Mouse (Mus musculus): ENCODE data around the gene Kras. TPM values are rescaled to one million over a fixed set of nuclear protein-coding genes. Genes with fewer than 3 reads are reported as not detected.
A peak's percentile ranks its signal among the peaks of the same experiment; 100 is the strongest.

The Kras gene
- polyA plus RNA-seq, 1 experiment from 2014 or later, result 81.1 TPM

DNA sequence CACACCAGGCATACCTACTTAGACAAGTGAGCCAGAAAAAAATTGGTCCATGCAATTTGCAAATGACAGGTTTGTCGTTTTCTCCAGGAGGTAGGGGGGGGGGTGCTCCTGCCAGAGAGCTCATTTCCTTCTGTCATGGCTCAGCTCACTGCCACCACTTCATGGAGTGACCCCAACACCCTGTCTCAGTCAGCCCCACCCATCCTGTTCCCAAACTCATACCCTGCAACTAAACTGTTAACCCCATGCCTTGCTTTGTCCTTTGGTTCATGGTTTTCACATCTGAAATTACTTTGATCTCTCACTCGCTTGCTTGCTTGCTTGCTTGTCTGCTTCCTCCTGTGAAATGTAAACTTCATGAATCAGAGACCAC is 6.6 kb upstream of the Kras start:
- H3K27me3 ChIP-seq (ENCODE audit: control insufficient read depth, insufficient read depth, low read length), result no peaks in the 10 kb centered on the region
- no peak overlapping the region for H3K4me3 ChIP-seq (ENCODE audit: low read depth, low read length)
- peak overlapping the region; percentile 33; the same call in 1 of the 2 replicates for H3K27ac ChIP-seq (ENCODE audit: low read length)
- H3K9me3 ChIP-seq (ENCODE audit: control insufficient read depth, low read depth, low read length), result no peaks in the 10 kb centered on the region
- 29% methylated on average over 2 of the region's 2 CpGs for WGBS
- no peak overlapping the region for H3K4me2 ChIP-seq (replicated peaks; ENCODE audit: low read depth, low read length)
- no peak for ATAC-seq (ENCODE audit: insufficient number of reproducible peaks, insufficient read depth, low FRiP score, low read depth)
- peaks cover 4% of the 10 kb centered on the region; the same call in 1 of the 2 replicates for H3K4me1 ChIP-seq (ENCODE audit: control insufficient read depth, insufficient read depth, low read length)
- no peak overlapping the region for H3K9ac ChIP-seq (replicated peaks; ENCODE audit: low read depth, low read length)
- H3K36me3 ChIP-seq (ENCODE audit: control insufficient read depth, insufficient read depth, low read length), result no peaks in the 10 kb centered on the region

GRCm38 (mm10) chr6:145255952-145256700 is 6.1 kb upstream of the Kras start:
- Histone ChIP-seq H3K4me3 (ENCODE audit: low read depth, low read length) (no peak overlapping the region), H3K27ac (ENCODE audit: low read length) (peak overlapping the region; percentile 33; the same call in 1 of the 2 replicates), H3K4me2 (replicated peaks; ENCODE audit: low read depth, low read length) (no peak overlapping the region), H3K4me1 (ENCODE audit: control insufficient read depth, insufficient read depth, low read length) (peaks cover 4% of the 10 kb centered on the region; the same call in 1 of the 2 replicates), H3K36me3 (ENCODE audit: control insufficient read depth, insufficient read depth, low read length) (no peaks in the 10 kb centered on the region), H3K27me3 (ENCODE audit: control insufficient read depth, insufficient read depth, low read length) (no peaks in the 10 kb centered on the region), H3K9ac (replicated peaks; ENCODE audit: low read depth, low read length) (no peak overlapping the region), H3K9me3 (ENCODE audit: control insufficient read depth, low read depth, low read length) (no peaks in the 10 kb centered on the region)
- WGBS, result 67% methylated on average over 13 of the region's 13 CpGs
- peak; percentile 84 for ATAC-seq (ENCODE audit: insufficient number of reproducible peaks, insufficient read depth, low FRiP score, low read depth)

GRCm38 (mm10) chr6:145250820-145251219 is 781 bp upstream of the Kras start:
- Histone ChIP-seq H3K9me3 (ENCODE audit: control insufficient read depth, low read depth, low read length) (no peaks in the 10 kb centered on the region), H3K4me3 (ENCODE audit: low read depth, low read length) (peak overlapping the region; percentile 93), H3K4me1 (ENCODE audit: control insufficient read depth, insufficient read depth, low read length) (peaks cover 11% of the 10 kb centered on the region), H3K4me2 (replicated peaks; ENCODE audit: low read depth, low read length) (peak overlapping the region; percentile 45), H3K27me3 (ENCODE audit: control insufficient read depth, insufficient read depth, low read length) (no peaks in the 10 kb centered on the region), H3K36me3 (ENCODE audit: control insufficient read depth, insufficient read depth, low read length) (no peaks in the 10 kb centered on the region), H3K27ac (ENCODE audit: low read length) (no peak overlapping the region; the same call in 1 of the 2 replicates), H3K9ac (replicated peaks; ENCODE audit: low read depth, low read length) (peak overlapping the region; percentile 89; the same call in 1 of the 2 replicates)
- 0 out of 2 replicates have a peak, but pooled peaks have one; percentile 2 for ATAC-seq (ENCODE audit: insufficient number of reproducible peaks, insufficient read depth, low FRiP score, low read depth)
- WGBS, result 10% methylated on average over 16 of the region's 16 CpGs

- peak overlapping the region; percentile 93 for H3K4me3 ChIP-seq (ENCODE audit: low read depth, low read length)
- under 1% methylated on average over 82 of the region's 124 CpGs for WGBS
- peaks cover 3% of the 10 kb centered on the region; the same call in 1 of the 2 replicates for H3K36me3 ChIP-seq (ENCODE audit: control insufficient read depth, insufficient read depth, low read length)
- peak overlapping the region; percentile 67 for H3K4me2 ChIP-seq (replicated peaks; ENCODE audit: low read depth, low read length)
- no peaks in the 10 kb centered on the region for H3K9me3 ChIP-seq (ENCODE audit: control insufficient read depth, low read depth, low read length)
- H3K27ac ChIP-seq (ENCODE audit: low read length), result peak overlapping the region; percentile 74
- peaks cover 11% of the 10 kb centered on the region for H3K4me1 ChIP-seq (ENCODE audit: control insufficient read depth, insufficient read depth, low read length)
- H3K9ac ChIP-seq (replicated peaks; ENCODE audit: low read depth, low read length), result peak overlapping the region; percentile 89
- no peaks in the 10 kb centered on the region for H3K27me3 ChIP-seq (ENCODE audit: control insufficient read depth, insufficient read depth, low read length)
- ATAC-seq (ENCODE audit: insufficient number of reproducible peaks, insufficient read depth, low FRiP score, low read depth), result peak; percentile 51; the same call in 1 of the 2 replicates
Observed at GRCm38 (mm10) chr6:145249291-145250184, 501 bp downstream of the Kras start.

DNA sequence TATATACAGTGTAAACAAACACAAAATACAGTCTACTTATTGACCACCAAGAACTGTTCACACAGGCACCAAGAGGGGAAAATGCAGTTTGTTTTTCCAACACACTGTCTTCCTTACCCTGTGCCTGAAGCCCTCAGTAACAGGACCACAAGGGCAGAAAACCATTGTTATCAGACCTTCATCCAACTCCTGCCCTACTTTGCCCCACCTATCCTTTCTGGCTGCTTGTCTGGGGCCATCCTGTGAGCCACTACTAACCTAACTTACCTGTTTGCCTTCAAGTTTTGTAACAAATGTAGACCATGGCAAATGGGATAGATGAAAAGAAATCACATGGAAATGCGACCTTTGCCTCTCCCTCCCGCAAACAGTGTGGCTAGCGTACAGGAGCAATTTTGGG is 2.2 kb downstream of the Kras start:
- H3K27me3 ChIP-seq (ENCODE audit: control insufficient read depth, insufficient read depth, low read length), result no peaks in the 10 kb centered on the region
- H3K4me3 ChIP-seq (ENCODE audit: low read depth, low read length), result no peak overlapping the region
- H3K9me3 ChIP-seq (ENCODE audit: control insufficient read depth, low read depth, low read length), result no peaks in the 10 kb centered on the region
- peaks cover 11% of the 10 kb centered on the region for H3K4me1 ChIP-seq (ENCODE audit: control insufficient read depth, insufficient read depth, low read length)
- no peak for ATAC-seq (ENCODE audit: insufficient number of reproducible peaks, insufficient read depth, low FRiP score, low read depth)
- WGBS, result 76% methylated on average over 3 of the region's 3 CpGs
- H3K9ac ChIP-seq (replicated peaks; ENCODE audit: low read depth, low read length), result no peak overlapping the region
- no peak overlapping the region for H3K27ac ChIP-seq (ENCODE audit: low read length)
- peaks cover 7% of the 10 kb centered on the region; the same call in 1 of the 2 replicates for H3K36me3 ChIP-seq (ENCODE audit: control insufficient read depth, insufficient read depth, low read length)
- H3K4me2 ChIP-seq (replicated peaks; ENCODE audit: low read depth, low read length), result peak overlapping the region; percentile 67; the same call in 1 of the 2 replicates

GRCm38 (mm10) chr6:145246841-145247240 is 3.2 kb downstream of the Kras start:
- no peaks in the 10 kb centered on the region for H3K27me3 ChIP-seq (ENCODE audit: control insufficient read depth, insufficient read depth, low read length)
- 85% methylated on average over 5 of the region's 5 CpGs for WGBS
- H3K9ac ChIP-seq (replicated peaks; ENCODE audit: low read depth, low read length), result no peak overlapping the region
- H3K36me3 ChIP-seq (ENCODE audit: control insufficient read depth, insufficient read depth, low read length), result peaks cover 7% of the 10 kb centered on the region; the same call in 1 of the 2 replicates
- H3K4me2 ChIP-seq (replicated peaks; ENCODE audit: low read depth, low read length), result no peak overlapping the region
- ATAC-seq (ENCODE audit: insufficient number of reproducible peaks, insufficient read depth, low FRiP score, low read depth), result no peak
- H3K9me3 ChIP-seq (ENCODE audit: control insufficient read depth, low read depth, low read length), result no peaks in the 10 kb centered on the region
- peaks cover 11% of the 10 kb centered on the region for H3K4me1 ChIP-seq (ENCODE audit: control insufficient read depth, insufficient read depth, low read length)
- H3K4me3 ChIP-seq (ENCODE audit: low read depth, low read length), result no peak overlapping the region
- H3K27ac ChIP-seq (ENCODE audit: low read length), result no peak overlapping the region

DNA sequence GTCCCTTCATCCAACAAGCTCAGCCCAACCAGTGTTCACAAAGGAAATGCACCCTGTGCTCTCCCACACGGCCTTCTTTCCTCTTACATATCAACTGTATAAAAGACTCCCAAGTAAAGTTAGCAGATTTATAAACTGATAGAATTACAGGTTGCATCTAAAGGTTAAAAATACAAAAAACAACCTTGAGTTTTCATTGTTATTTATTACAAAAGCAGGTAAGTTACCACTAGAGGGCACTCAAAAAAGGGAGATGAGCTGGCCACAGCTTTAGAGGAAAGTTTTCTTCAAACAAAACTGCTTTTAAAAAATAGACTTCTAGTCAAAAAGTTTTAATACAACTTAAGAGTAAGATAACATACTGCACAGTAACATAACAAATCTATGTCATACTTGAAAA is 7.5 kb downstream of the Kras start:
- Histone ChIP-seq H3K4me1 (ENCODE audit: control insufficient read depth, insufficient read depth, low read length) (no peaks in the 10 kb centered on the region), H3K27me3 (ENCODE audit: control insufficient read depth, insufficient read depth, low read length) (no peaks in the 10 kb centered on the region), H3K9ac (replicated peaks; ENCODE audit: low read depth, low read length) (no peak overlapping the region), H3K9me3 (ENCODE audit: control insufficient read depth, low read depth, low read length) (no peaks in the 10 kb centered on the region), H3K27ac (ENCODE audit: low read length) (no peak overlapping the region), H3K4me2 (replicated peaks; ENCODE audit: low read depth, low read length) (no peak overlapping the region), H3K36me3 (ENCODE audit: control insufficient read depth, insufficient read depth, low read length) (peaks cover 15% of the 10 kb centered on the region; the same call in 1 of the 2 replicates), H3K4me3 (ENCODE audit: low read depth, low read length) (no peak overlapping the region)
- 38% methylated on average over 1 of the region's 1 CpGs for WGBS
- no peak for ATAC-seq (ENCODE audit: insufficient number of reproducible peaks, insufficient read depth, low FRiP score, low read depth)

DNA sequence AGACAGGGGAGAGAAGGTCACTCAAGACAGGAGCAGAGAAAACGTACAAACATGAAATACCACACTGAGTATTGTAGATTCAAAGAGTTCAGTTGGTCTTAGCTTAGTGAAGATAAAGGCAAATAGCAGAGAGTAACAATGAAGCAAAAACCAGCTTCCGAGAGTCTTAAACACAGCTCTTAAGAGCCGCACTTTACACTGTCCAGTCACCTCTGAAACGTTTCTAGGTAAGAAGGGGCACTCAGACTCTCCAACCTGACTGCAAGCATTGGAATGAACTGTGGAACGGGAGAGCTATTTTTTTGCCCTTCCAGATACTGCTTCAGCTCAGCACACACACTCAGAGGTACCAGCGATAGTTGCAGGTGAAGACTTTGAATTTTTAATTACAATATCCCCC is 9.8 kb downstream of the Kras start:
- Histone ChIP-seq H3K27me3 (ENCODE audit: control insufficient read depth, insufficient read depth, low read length) (no peaks in the 10 kb centered on the region), H3K4me2 (replicated peaks; ENCODE audit: low read depth, low read length) (no peak overlapping the region), H3K9me3 (ENCODE audit: control insufficient read depth, low read depth, low read length) (no peaks in the 10 kb centered on the region), H3K4me1 (ENCODE audit: control insufficient read depth, insufficient read depth, low read length) (no peaks in the 10 kb centered on the region), H3K36me3 (ENCODE audit: control insufficient read depth, insufficient read depth, low read length) (peaks cover 15% of the 10 kb centered on the region; the same call in 1 of the 2 replicates), H3K9ac (replicated peaks; ENCODE audit: low read depth, low read length) (no peak overlapping the region), H3K4me3 (ENCODE audit: low read depth, low read length) (no peak overlapping the region), H3K27ac (ENCODE audit: low read length) (no peak overlapping the region)
- WGBS, result 88% methylated on average over 6 of the region's 6 CpGs
- no peak for ATAC-seq (ENCODE audit: insufficient number of reproducible peaks, insufficient read depth, low FRiP score, low read depth)

Measured in stomach, embryonic 14.5 days (tissue).